In genomic region chr4:134355841-134356452, GRCm38 (mm10) we compare ENCODE assay signal across 8 mouse cellular contexts. TPM values are rescaled to one million over a fixed set of nuclear protein-coding genes. Genes with fewer than 3 reads are reported as not detected.
DNase-seq lines count a peak whose midpoint lies in the region; ATAC-seq and TF ChIP-seq lines count a peak whose summit lies in the region.
"Had no signal": no experiment of that assay in that cellular context is flagged by ENCODE, and none has a peak within 500 bp of the region (broad histone marks: within the 10 kb centered on the region; RNA-seq: fewer than 3 reads in every experiment).

No protein-coding gene starts in this region.

- H3K4me1 ChIP-seq in intestine, embryonic 14.5 days (replicated peaks; ENCODE audit: control insufficient read depth, insufficient read depth, low read length): peaks cover 21% of the 10 kb centered on the region
- H3K4me1 ChIP-seq in midbrain, postnatal 0 days (ENCODE audit: insufficient read depth, low read length): no peaks in the 10 kb centered on the region

- no peak for ATAC-seq in intestine, embryonic 14.5 days (replicated peaks; ENCODE audit: low FRiP score, low TSS enrichment, low read depth)
- ATAC-seq in midbrain, postnatal 0 days (ENCODE audit: low FRiP score): no peak

- peak; percentile 21 for DNase-seq in NIH3T3 (ENCODE audit: low read depth)
- DNase-seq in gastrocnemius, adult 18-20 months (ENCODE audit: low spot score): peak; percentile 89
- DNase-seq in intestine, embryonic 14.5 days (ENCODE audit: low spot score): no peak
- peak; percentile 65 for DNase-seq in lung, postnatal 14 days
- no peak for DNase-seq in left cerebral cortex, adult 8-10 months (ENCODE audit: low spot score in 2 of 2)
- DNase-seq in midbrain, postnatal 0 days (ENCODE audit: low spot score): no peak
- no peak for DNase-seq in embryo, embryonic 9.5 days (ENCODE audit: extremely low spot score)

- no peak for TF ChIP-seq CTCF in midbrain, postnatal 0 days (IDR thresholded peaks at IDR 0.05)

- H3K36me3 ChIP-seq in intestine, embryonic 14.5 days (ENCODE audit: control insufficient read depth, insufficient read depth, low read length): no peaks in the 10 kb centered on the region
- no peaks in the 10 kb centered on the region for H3K36me3 ChIP-seq in midbrain, postnatal 0 days (ENCODE audit: insufficient read depth, low read length)

- no peak overlapping the region for H3K9ac ChIP-seq in intestine, embryonic 14.5 days (ENCODE audit: low read length)
- no peak overlapping the region for H3K9ac ChIP-seq in midbrain, postnatal 0 days (replicated peaks; ENCODE audit: low read length, poor library complexity, severe bottlenecking)

- 30% methylated on average over 16 of the region's 16 CpGs for WGBS in intestine, embryonic 14.5 days
- 57% methylated on average over 16 of the region's 16 CpGs for WGBS in midbrain, postnatal 0 days

- no peaks in the 10 kb centered on the region; the same call in 1 of the 2 replicates for H3K27me3 ChIP-seq in intestine, embryonic 14.5 days (replicated peaks; ENCODE audit: control insufficient read depth, insufficient read depth, low read length)
- H3K27me3 ChIP-seq in midbrain, postnatal 0 days (ENCODE audit: insufficient read depth, low read length): no peaks in the 10 kb centered on the region

- no peak overlapping the region for H3K4me3 ChIP-seq in intestine, embryonic 14.5 days (ENCODE audit: low read depth, low read length)
- no peak overlapping the region for H3K4me3 ChIP-seq in midbrain, postnatal 0 days (ENCODE audit: low read depth, low read length)

- H3K4me2 ChIP-seq in intestine, embryonic 14.5 days (ENCODE audit: low read length): 0 out of 2 replicates have a peak overlapping the region, but pooled peaks have one; percentile 2
- no peak overlapping the region for H3K4me2 ChIP-seq in midbrain, postnatal 0 days (ENCODE audit: low read depth, low read length, poor library complexity, severe bottlenecking)

- no peak overlapping the region for H3K27ac ChIP-seq in intestine, embryonic 14.5 days (ENCODE audit: low read depth)
- no peak overlapping the region for H3K27ac ChIP-seq in midbrain, postnatal 0 days (ENCODE audit: low read depth, low read length)

- no peaks in the 10 kb centered on the region for H3K9me3 ChIP-seq in intestine, embryonic 14.5 days (ENCODE audit: control insufficient read depth, low read length)
- H3K9me3 ChIP-seq in midbrain, postnatal 0 days (ENCODE audit: low read length): no peaks in the 10 kb centered on the region

RNA-seq across cellular contexts. Expression of gene Slc30a2, which starts 13.0 kb away (rescaled TPM):
- 10 to 100 TPM in 1 of 2 experiments, 1 to 10 TPM in 1; 5.4 to 12.7 TPM for total RNA-seq in gastrocnemius, adult 18-20 months (2021)
- polyA plus RNA-seq in intestine, embryonic 14.5 days (2014; fragmentation: Nextera tagmentation; extraction: Ambion mirVana): 0.19 and 0.26 TPM in 2 replicates
- under 1 TPM in 2 of 4 experiments, not detected in 2; 0.16 to 0.23 TPM for total RNA-seq in left cerebral cortex, adult 8-10 months (2022)
- not detected in 2 replicates for total RNA-seq in midbrain, postnatal 0 days (2014; rRNA removed)
- 0.17 and 0.21 TPM in 2 replicates for polyA plus RNA-seq in midbrain, postnatal 0 days (2015; fragmentation: Nextera tagmentation; extraction: Ambion mirVana)
- total RNA-seq: common myeloid progenitor, adult 5-6 weeks had no signal

RNA-seq across cellular contexts. Expression of gene Extl1, which starts 27.7 kb away (rescaled TPM):
- 10 to 100 TPM; 25.5 to 31.9 TPM for total RNA-seq in gastrocnemius, adult 18-20 months (2021)
- polyA plus RNA-seq in intestine, embryonic 14.5 days (2014; fragmentation: Nextera tagmentation; extraction: Ambion mirVana): 1.2 and 1.4 TPM in 2 replicates
- 10 to 100 TPM; 42.7 to 51.5 (median 47.1) TPM for total RNA-seq in left cerebral cortex, adult 8-10 months (2022)
- 2.1 and 2.2 TPM in 2 replicates for total RNA-seq in midbrain, postnatal 0 days (2014; rRNA removed)
- 0.79 and 1.2 TPM in 2 replicates for polyA plus RNA-seq in midbrain, postnatal 0 days (2015; fragmentation: Nextera tagmentation; extraction: Ambion mirVana)
- total RNA-seq: common myeloid progenitor, adult 5-6 weeks had no signal

RNA-seq across cellular contexts. Expression of gene Pafah2, which starts 40.2 kb away (rescaled TPM):
- total RNA-seq in gastrocnemius, adult 18-20 months (2021): 1 to 10 TPM; 2.5 to 2.6 TPM
- 28.4 and 32.5 TPM in 2 replicates for polyA plus RNA-seq in intestine, embryonic 14.5 days (2014; fragmentation: Nextera tagmentation; extraction: Ambion mirVana)
- 1 to 10 TPM; 5.8 to 8.7 (median 6.8) TPM for total RNA-seq in left cerebral cortex, adult 8-10 months (2022)
- total RNA-seq in midbrain, postnatal 0 days (2014; rRNA removed): 8.3 and 11.6 TPM in 2 replicates
- 5.7 and 6.7 TPM in 2 replicates for polyA plus RNA-seq in midbrain, postnatal 0 days (2015; fragmentation: Nextera tagmentation; extraction: Ambion mirVana)

RNA-seq across cellular contexts. Expression of gene Trim63, which starts 41.0 kb away (rescaled TPM):
- total RNA-seq in gastrocnemius, adult 18-20 months (2021): 100 to 1,000 TPM; 322 to 461 TPM
- polyA plus RNA-seq in intestine, embryonic 14.5 days (2014; fragmentation: Nextera tagmentation; extraction: Ambion mirVana): 0.09 TPM in 1 of 2 replicates, not detected in the other
- total RNA-seq in left cerebral cortex, adult 8-10 months (2022): under 1 TPM; 0.28 to 0.70 (median 0.53) TPM
- total RNA-seq in midbrain, postnatal 0 days (2014; rRNA removed): 1.5 and 2.0 TPM in 2 replicates
- polyA plus RNA-seq in midbrain, postnatal 0 days (2015; fragmentation: Nextera tagmentation; extraction: Ambion mirVana): 0.49 and 0.73 TPM in 2 replicates
- total RNA-seq: common myeloid progenitor, adult 5-6 weeks had no signal

Comparison
In these comparisons a context has a peak if more than half of its experiments do, and no peak if none do; other contexts are left out.
1. DNase-seq: peak in NIH3T3 (single experiment), gastrocnemius, adult 18-20 months (single experiment) and lung, postnatal 14 days (single experiment); none in intestine, embryonic 14.5 days (single experiment), left cerebral cortex, adult 8-10 months (0 of 2), midbrain, postnatal 0 days (single experiment) and embryo, embryonic 9.5 days (single experiment).